Mouse (Mus musculus) liver, embryonic 14 days (tissue): ENCODE measurements around the gene Spn. TPM values are rescaled to one million over a fixed set of nuclear protein-coding genes. Genes with fewer than 3 reads are reported as not detected.

Experiments used
- polyA plus RNA-seq: library from polyadenylated mRNA; depleted of rRNA; stranded (reverse); fragments of >200 nt; gene quantifications from 2 replicates; pipeline ENCODE4 v1.2.3, GENCODE M21; 2012; rRNA removed

The Spn gene
- polyA plus RNA-seq, result 9.5 and 11.2 TPM in 2 replicates

GRCm38 (mm10) chr7:127137262-127138017, at the start of gene Spn:
Gene Spn (minus strand): TSS chr7:127137823.

GRCm38 (mm10) chr7:127121911-127122270, 15.7 kb downstream of the Spn start, which contains the start of gene Qprt:
Gene Qprt (minus strand): TSS chr7:127122226.

DNA sequence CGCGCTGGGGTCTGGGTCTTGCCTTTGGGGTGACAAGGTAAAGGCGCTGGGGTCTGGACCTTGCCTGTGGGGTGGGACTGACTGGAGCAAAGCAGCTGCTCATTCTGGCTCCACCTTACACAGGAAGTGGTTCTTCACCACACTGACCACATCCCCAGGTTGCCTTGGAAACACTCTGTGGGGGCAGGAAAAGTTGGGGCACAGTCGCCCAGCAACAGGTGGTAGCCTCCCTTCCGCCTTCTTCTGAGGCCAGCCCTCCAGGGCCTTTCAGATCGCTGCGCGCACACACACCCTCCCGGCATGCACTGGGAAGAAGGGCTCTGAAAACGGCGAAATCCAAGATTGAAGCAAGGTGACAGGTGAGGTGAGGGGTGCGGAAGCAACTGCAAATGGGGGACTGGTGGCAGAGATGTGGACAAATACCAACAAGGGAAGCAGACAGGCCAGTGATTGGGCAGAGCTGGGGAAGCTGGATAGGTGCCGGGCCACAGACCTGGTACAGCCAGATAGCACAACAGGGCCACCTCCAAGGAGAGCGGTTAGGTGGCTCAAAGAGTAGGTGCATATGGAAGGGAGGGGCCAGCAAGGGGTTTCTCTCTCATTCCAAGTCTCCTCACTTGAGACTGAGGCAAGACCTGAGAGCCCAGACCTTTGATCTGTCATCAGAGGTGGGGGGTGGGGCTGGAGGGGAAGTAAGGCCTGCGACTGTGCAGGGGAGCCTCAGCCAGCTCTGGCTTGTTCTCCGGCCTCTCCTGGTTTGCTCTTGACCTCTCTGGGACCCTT, 46.3 kb downstream of the Spn start, which contains the start of gene AI467606:
AI467606 (plus strand) TSS at position 246 of the 783 bp plus-strand sequence.

DNA sequence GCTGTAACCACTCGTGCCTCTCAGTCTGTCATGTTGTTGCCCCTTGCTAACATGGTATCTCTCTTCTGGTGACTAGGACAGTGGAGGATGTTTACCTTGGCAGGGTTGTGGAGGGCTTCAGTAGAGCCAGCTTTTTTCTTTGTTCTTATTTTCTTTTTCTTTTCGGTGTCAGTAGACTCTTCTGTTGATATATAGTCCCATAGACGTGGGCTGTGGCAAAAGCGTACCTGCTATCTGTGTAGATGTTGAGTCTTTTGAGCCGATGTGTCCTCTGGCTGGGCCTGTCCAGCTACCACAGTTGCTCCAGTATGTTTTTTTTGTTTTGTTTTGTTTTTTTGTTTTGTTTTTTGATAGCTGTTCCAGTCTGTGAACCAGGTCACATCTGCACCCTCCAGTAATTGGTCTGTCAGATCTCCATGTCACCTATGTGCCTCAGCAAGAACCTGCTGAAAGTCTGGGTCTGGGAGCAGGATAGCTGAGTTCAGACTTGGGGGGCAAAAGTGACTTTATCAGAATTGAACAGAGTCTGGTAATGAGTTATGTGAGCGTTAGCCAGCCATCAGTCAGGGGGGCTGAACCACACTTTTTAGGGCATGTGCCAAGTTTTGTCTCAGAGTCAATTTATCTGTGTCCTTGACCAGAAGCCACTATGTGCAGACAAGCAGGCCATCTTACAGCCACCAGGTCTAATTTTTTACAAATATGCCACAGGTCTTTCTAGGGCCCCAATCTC, 50.2 kb downstream of the Spn start, which contains the start of gene Zg16:
Zg16 (minus strand) TSS at position 51 of the 733 bp plus-strand sequence.

Other genes with a start within 250 kb of the Spn start
- 9.6 and 10.9 TPM in 2 replicates for gene Tmem219, start 214.9 kb downstream of the Spn start, polyA plus RNA-seq
- gene Kctd13, start 208.9 kb downstream of the Spn start, polyA plus RNA-seq, result 4.2 and 4.6 TPM in 2 replicates
- not detected in 2 replicates for gene Asphd1, start 188.2 kb downstream of the Spn start, polyA plus RNA-seq
- 0.18 and 0.26 TPM in 2 replicates for gene Sez6l2, start 187.3 kb downstream of the Spn start, polyA plus RNA-seq
- 29.7 and 37.0 TPM in 2 replicates for gene Cdipt, start 161.9 kb downstream of the Spn start, polyA plus RNA-seq
- 0.23 and 0.35 TPM in 2 replicates for gene Cdiptos, start 161.7 kb downstream of the Spn start, polyA plus RNA-seq
- gene Mvp, start 123.2 kb downstream of the Spn start, polyA plus RNA-seq, result 4.0 and 4.7 TPM in 2 replicates
- gene Pagr1b, start 121.3 kb downstream of the Spn start, polyA plus RNA-seq, result 0.08 TPM in 1 of 2 replicates, not detected in the other
- 10.6 and 17.2 TPM in 2 replicates for gene Pagr1a, start 120.5 kb downstream of the Spn start, polyA plus RNA-seq
- gene Gm42742, start 116.7 kb downstream of the Spn start, polyA plus RNA-seq, result 12.4 and 21.2 TPM in 2 replicates
- gene Prrt2, start 116.6 kb downstream of the Spn start, polyA plus RNA-seq, result 0.12 and 0.26 TPM in 2 replicates
- gene Maz, start 110.8 kb downstream of the Spn start, polyA plus RNA-seq, result 84.8 and 98.3 TPM in 2 replicates
- 58.9 and 63.9 TPM in 2 replicates for gene Kif22, start 95.4 kb downstream of the Spn start, polyA plus RNA-seq
- 0.08 TPM in 1 of 2 replicates, not detected in the other for gene Zg16, start 50.5 kb downstream of the Spn start, polyA plus RNA-seq
- gene AI467606, start 46.5 kb downstream of the Spn start, polyA plus RNA-seq, result 4.3 and 5.9 TPM in 2 replicates
- 32.4 and 37.2 TPM in 2 replicates for gene Qprt, start 15.6 kb downstream of the Spn start, polyA plus RNA-seq
- 31.0 and 35.9 TPM in 2 replicates for gene Cd2bp2, start 58.2 kb upstream of the Spn start, polyA plus RNA-seq
- 13.4 and 15.2 TPM in 2 replicates for gene Tbc1d10b, start 70.6 kb upstream of the Spn start, polyA plus RNA-seq
- gene Mylpf, start 71.1 kb upstream of the Spn start, polyA plus RNA-seq, result 16.2 and 46.6 TPM in 2 replicates
- gene Zfp553, start 95.2 kb upstream of the Spn start, polyA plus RNA-seq, result 3.4 and 3.5 TPM in 2 replicates
- 15.1 and 15.2 TPM in 2 replicates for gene Sept1, start 95.3 kb upstream of the Spn start, polyA plus RNA-seq
- gene Zfp771, start 106.5 kb upstream of the Spn start, polyA plus RNA-seq, result 19.1 and 19.2 TPM in 2 replicates
- 56.0 and 63.0 TPM in 2 replicates for gene Dctpp1, start 122.9 kb upstream of the Spn start, polyA plus RNA-seq
- gene Sephs2, start 136.2 kb upstream of the Spn start, polyA plus RNA-seq, result 42.7 and 50.6 TPM in 2 replicates
- 5.5 and 7.7 TPM in 2 replicates for gene Itgal, start 158.4 kb upstream of the Spn start, polyA plus RNA-seq
- gene Zfp768, start 207.8 kb upstream of the Spn start, polyA plus RNA-seq, result 3.8 and 4.1 TPM in 2 replicates
- 1.4 and 1.5 TPM in 2 replicates for gene Zfp747, start 238.2 kb upstream of the Spn start, polyA plus RNA-seq
- 0.59 and 0.69 TPM in 2 replicates for gene 9130019O22Rik, start 249.3 kb upstream of the Spn start, polyA plus RNA-seq